Mouse (Mus musculus) cortical plate, adult 2 months (tissue): ENCODE results near the gene Sdsl.

Source experiments
- CTCF ChIP-seq: fragments of 200-500 bp; IDR thresholded peaks from 2 replicates; pipeline ENCODE4 v1.5.1; 2011; ENCODE audit warnings: mild to moderate bottlenecking, control low read depth, low read length; ENCODE audit not compliant: insufficient read depth; ENCODE audit errors: extremely low read depth
- POLR2A ChIP-seq: fragments of 200-500 bp; IDR thresholded peaks from 2 replicates; pipeline ENCODE4 v1.6.1; 2011; ENCODE audit warnings: mild to moderate bottlenecking, low read length, control low read depth; ENCODE audit not compliant: insufficient read depth; ENCODE audit errors: extremely low read depth

DNA sequence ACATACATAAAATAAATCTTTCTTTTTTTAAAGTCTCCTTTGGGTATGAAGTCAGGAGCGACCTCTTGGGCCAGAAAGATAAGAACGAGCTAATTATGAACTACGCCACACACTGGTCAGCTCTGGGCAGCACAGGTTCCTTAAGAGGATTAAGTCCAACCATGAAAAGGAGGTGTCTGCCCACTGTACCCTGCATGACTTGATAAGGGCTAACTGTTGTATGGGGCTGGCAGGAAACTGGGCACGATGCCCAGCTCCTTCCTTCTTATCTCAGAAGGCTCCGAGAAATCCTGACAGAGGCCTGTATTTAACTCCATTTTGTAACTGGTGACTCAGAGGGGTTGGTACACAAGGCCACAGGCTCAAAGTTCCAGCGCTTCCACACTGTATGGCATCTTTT lies 6.8 kb downstream of the Sdsl start:
- TF ChIP-seq POLR2A (no peak), CTCF (no peak)
